In genomic region chr11:102924557-102925350, GRCm38 (mm10) we compare ENCODE assay signal across 8 mouse cellular contexts. TPM values are rescaled to one million over a fixed set of nuclear protein-coding genes. Genes with fewer than 3 reads are reported as not detected.
A peak's percentile ranks its signal among the peaks of the same experiment; 100 is the strongest.
DNase-seq lines count a peak whose midpoint lies in the region; ATAC-seq and TF ChIP-seq lines count a peak whose summit lies in the region.

Kif18b (minus strand) TSS chr11:102925124.

- peak within 1 kb of the TSS; percentile 90 to 95 for H3K4me3 ChIP-seq in ES-E14 (ENCODE audit: insufficient read depth in 1 of 2, low read depth in 1 of 2, low read length in 2 of 2, poor library complexity in 1 of 2, severe bottlenecking in 1 of 2)
- peak within 1 kb of the TSS; percentile 81 for H3K4me3 ChIP-seq in forebrain, embryonic 15.5 days
- peak within 1 kb of the TSS; percentile 75 for H3K4me3 ChIP-seq in lung, adult 2 months (replicated peaks; ENCODE audit: extremely low read depth, low read depth, low read length)

- peaks cover 0 to 1% of the 10 kb centered on the region in 2 experiments; a peak in 1 of 4 replicates for H3K4me1 ChIP-seq in ES-E14 (ENCODE audit: control insufficient read depth in 2 of 2, insufficient read depth in 2 of 2, low read length in 2 of 2, poor library complexity in 1 of 2)
- H3K4me1 ChIP-seq in forebrain, embryonic 15.5 days, result peaks cover 28% of the 10 kb centered on the region
- no peaks in the 10 kb centered on the region for H3K4me1 ChIP-seq in lung, adult 2 months (ENCODE audit: control insufficient read depth, insufficient read depth, low read length)

- no peak for TF ChIP-seq CTCF in lung, adult 2 months (IDR thresholded peaks at IDR 0.05; ENCODE audit: insufficient read depth, low read length)

- in situ Hi-C loops in ES-E14 (cut with MboI; ENCODE audit: low sequenced_read_pairs in 2 of 2, unreplicated experiment in 2 of 2), result no loop called here

- TF ChIP-seq POLR2A in lung, adult 2 months (IDR thresholded peaks at IDR 0.05; ENCODE audit: borderline replicate concordance, extremely low read depth, low read depth, low read length), result no peak

- H3K9ac ChIP-seq in ES-E14 (ENCODE audit: insufficient read depth, low read depth, low read length, poor library complexity, severe bottlenecking), result peak within 1 kb of the TSS; percentile 94
- peak within 1 kb of the TSS; percentile 58 for H3K9ac ChIP-seq in forebrain, embryonic 15.5 days (replicated peaks)

- DNase-seq in ES-E14 (ENCODE audit: low read depth, low spot score), result peak; percentile 99
- peak; percentile 90 for DNase-seq in cerebellum, adult 11-12 months
- DNase-seq in heart, postnatal 25 days (ENCODE audit: low spot score), result peak; percentile 90
- peak; percentile 85 to 95 for DNase-seq in layer of hippocampus, adult 18-20 months (ENCODE audit: low spot score in 2 of 2)
- DNase-seq in lung, adult 2 months, result peak; percentile 86
- peak; percentile 89 to 93 for DNase-seq in thymus, adult 18-20 months

- intact Hi-C loops in heart, postnatal 25 days (cut with DNase I), result no loop called here

- peak; percentile 93 for ATAC-seq in forebrain, embryonic 15.5 days (replicated peaks)
- peak; percentile 93 for ATAC-seq in neutrophil, adult 5-6 weeks (ENCODE audit: extremely low read depth, insufficient number of reproducible peaks, low FRiP score, poor library complexity, severe bottlenecking)

- H3K27me3 ChIP-seq in forebrain, embryonic 15.5 days, result no peaks in the 10 kb centered on the region

- H3K36me3 ChIP-seq in ES-E14 (ENCODE audit: control insufficient read depth, insufficient read depth, low read length, poor library complexity, severe bottlenecking), result peaks cover 14% of the 10 kb centered on the region; the same call in 1 of the 2 replicates
- H3K36me3 ChIP-seq in forebrain, embryonic 15.5 days, result no peaks in the 10 kb centered on the region

- H3K9me3 ChIP-seq in ES-E14 (ENCODE audit: control insufficient read depth, insufficient read depth, low read depth, low read length), result no peaks in the 10 kb centered on the region
- no peaks in the 10 kb centered on the region for H3K9me3 ChIP-seq in forebrain, embryonic 15.5 days

- peak within 1 kb of the TSS; percentile 87 for H3K4me2 ChIP-seq in forebrain, embryonic 15.5 days (replicated peaks)

- under 1% methylated on average over 62 of the region's 62 CpGs for whole genome bisulfite sequencing in forebrain, embryonic 15.5 days
- WGBS in lung, adult 2 months, result under 1% methylated on average over 62 of the region's 62 CpGs

- H3K27ac ChIP-seq in ES-E14 (ENCODE audit: insufficient read depth, low read depth, low read length, poor library complexity, severe bottlenecking), result peak within 1 kb of the TSS; percentile 99
- peak within 1 kb of the TSS; percentile 89 for H3K27ac ChIP-seq in forebrain, embryonic 15.5 days (replicated peaks)

TF ChIP-seq in ES-E14, 5 proteins besides CTCF, POLR2A, EP300 and RAD21:
- no peak for TF ChIP-seq ZC3H11A (IDR thresholded peaks at IDR 0.05; ENCODE audit: borderline replicate concordance, low read depth, low read length)
- peak; percentile 70; the same call in 1 of the 2 replicates for TF ChIP-seq CHD2 (IDR thresholded peaks at IDR 0.05; ENCODE audit: low read depth, low read length)

RNA-seq across cellular contexts. Expression of gene Kif18b, which starts in this region (rescaled TPM):
- total RNA-seq in ES-E14 (2012; rRNA removed), result 38.4 and 51.0 TPM in 2 replicates
- polyA plus RNA-seq in forebrain, embryonic 15.5 days (2015; fragmentation: Nextera tagmentation; extraction: Ambion mirVana), result 5.3 and 6.6 TPM in 2 replicates
- under 1 TPM; 0.44 to 0.50 TPM for total RNA-seq in heart, postnatal 25 days (2021)
- not detected for total RNA-seq in layer of hippocampus, adult 18-20 months (2021)
- polyA plus RNA-seq in lung, adult 2 months (2012; rRNA removed), result 0.61 and 0.99 TPM in 2 replicates
- total RNA-seq in neutrophil, adult 5-6 weeks (2017), result 0.37 TPM in 1 of 2 replicates, not detected in the other

Comparison
In these comparisons a context has a peak if more than half of its experiments do, and no peak if none do; other contexts are left out.
1. Peak in every context shown above with its lines: DNase-seq, ATAC-seq, H3K4me3 ChIP-seq and H3K27ac ChIP-seq.
2. RNA of gene Kif18b (total RNA-seq): 38.4 to 51.0 TPM in ES-E14; 0.44 to 0.50 TPM in heart, postnatal 25 days, not detected in layer of hippocampus, adult 18-20 months and 0.37 TPM in neutrophil, adult 5-6 weeks; every median in the first group is over 10 times any median in the second.
3. Peak in DNase-seq in heart, postnatal 25 days; RNA of the gene not detected or under 1 TPM.
4. Peak in DNase-seq in layer of hippocampus, adult 18-20 months; RNA of the gene not detected or under 1 TPM.
5. Peak in DNase-seq and H3K4me3 ChIP-seq in lung, adult 2 months; RNA of the gene not detected or under 1 TPM.
6. Peak in ATAC-seq in neutrophil, adult 5-6 weeks; RNA of the gene not detected or under 1 TPM.